Mouse (Mus musculus): ENCODE results near the gene Gabrb1. TPM values are rescaled to one million over a fixed set of nuclear protein-coding genes. Genes with fewer than 3 reads are reported as not detected.

Gabrb1 gene
- polyA plus RNA-seq, 1 experiment from 2014 or later = 0.01 TPM

DNA sequence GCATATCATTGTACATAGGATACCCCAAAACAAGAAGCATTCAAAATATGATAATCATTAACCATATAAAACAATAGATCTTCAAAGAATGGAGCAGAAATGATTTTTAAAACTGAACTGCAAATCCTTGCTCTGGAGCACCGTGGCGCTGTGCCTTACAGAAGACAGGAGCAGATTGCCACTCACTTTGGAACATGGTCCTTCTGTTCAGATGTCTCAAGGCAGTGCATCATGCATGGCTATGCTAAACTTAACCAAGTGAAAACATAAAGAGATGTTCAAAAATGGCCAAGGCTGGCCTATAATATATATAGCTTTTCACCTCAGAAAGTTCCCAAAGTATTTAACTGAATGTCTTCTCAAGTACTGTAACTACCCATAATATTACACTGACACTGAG is 240.3 kb downstream of the Gabrb1 start:
- 82% methylated on average over 2 of the region's 2 CpGs for WGBS (ENCODE audit: insufficient replicate concordance)

GRCm38 (mm10) chr5:71903399-71903798 is 245.5 kb downstream of the Gabrb1 start:
- no peak for ATAC-seq
- no peaks in the 10 kb centered on the region for H3K36me3 ChIP-seq
- H3K27ac ChIP-seq = no peak overlapping the region
- H3K9ac ChIP-seq = no peak overlapping the region
- no peak overlapping the region for H3K4me2 ChIP-seq
- H3K4me1 ChIP-seq = no peaks in the 10 kb centered on the region
- H3K9me3 ChIP-seq (replicated peaks) = no peaks in the 10 kb centered on the region
- H3K27me3 ChIP-seq (replicated peaks) = no peaks in the 10 kb centered on the region
- WGBS (ENCODE audit: insufficient replicate concordance) = 69% methylated on average over 7 of the region's 7 CpGs
- H3K4me3 ChIP-seq = no peak overlapping the region

More for the DNA sequence above, 240.3 kb downstream of the Gabrb1 start:
- Histone ChIP-seq H3K27ac (no peak overlapping the region), H3K4me2 (no peak overlapping the region), H3K9ac (no peak overlapping the region), H3K4me3 (no peak overlapping the region), H3K4me1 (no peaks in the 10 kb centered on the region), H3K9me3 (replicated peaks) (no peaks in the 10 kb centered on the region), H3K36me3 (no peaks in the 10 kb centered on the region), H3K27me3 (replicated peaks) (no peaks in the 10 kb centered on the region)
- ATAC-seq = no peak

GRCm38 (mm10) chr5:71914028-71914427 is 256.1 kb downstream of the Gabrb1 start:
- Histone ChIP-seq H3K9ac (no peak overlapping the region), H3K36me3 (no peaks in the 10 kb centered on the region), H3K4me3 (no peak overlapping the region), H3K4me1 (no peaks in the 10 kb centered on the region), H3K27me3 (replicated peaks) (no peaks in the 10 kb centered on the region), H3K9me3 (replicated peaks) (peaks cover 6% of the 10 kb centered on the region; the same call in 1 of the 2 replicates), H3K27ac (no peak overlapping the region), H3K4me2 (no peak overlapping the region)
- 65% methylated on average over 1 of the region's 1 CpGs for WGBS (ENCODE audit: insufficient replicate concordance)
- ATAC-seq = no peak

- no peak overlapping the region for H3K4me3 ChIP-seq
- no peak overlapping the region for H3K27ac ChIP-seq
- H3K36me3 ChIP-seq = no peaks in the 10 kb centered on the region
- H3K4me1 ChIP-seq = no peaks in the 10 kb centered on the region
- no peak overlapping the region for H3K9ac ChIP-seq
- ATAC-seq = no peak
- no peaks in the 10 kb centered on the region for H3K27me3 ChIP-seq (replicated peaks)
- H3K4me2 ChIP-seq = no peak overlapping the region
- H3K9me3 ChIP-seq (replicated peaks) = peaks cover 6% of the 10 kb centered on the region; the same call in 1 of the 2 replicates
- 68% methylated on average over 4 of the region's 4 CpGs for WGBS (ENCODE audit: insufficient replicate concordance)
Measured at GRCm38 (mm10) chr5:71915711-71916110, 257.8 kb downstream of the Gabrb1 start.

GRCm38 (mm10) chr5:71917206-71917605 is 259.3 kb downstream of the Gabrb1 start:
- Histone ChIP-seq H3K4me3 (no peak overlapping the region), H3K27ac (no peak overlapping the region), H3K9me3 (replicated peaks) (peaks cover 6% of the 10 kb centered on the region; the same call in 1 of the 2 replicates), H3K36me3 (no peaks in the 10 kb centered on the region), H3K4me1 (no peaks in the 10 kb centered on the region), H3K9ac (no peak overlapping the region), H3K27me3 (replicated peaks) (no peaks in the 10 kb centered on the region), H3K4me2 (no peak overlapping the region)
- ATAC-seq = no peak
- 54% methylated on average over 4 of the region's 4 CpGs for WGBS (ENCODE audit: insufficient replicate concordance)

DNA sequence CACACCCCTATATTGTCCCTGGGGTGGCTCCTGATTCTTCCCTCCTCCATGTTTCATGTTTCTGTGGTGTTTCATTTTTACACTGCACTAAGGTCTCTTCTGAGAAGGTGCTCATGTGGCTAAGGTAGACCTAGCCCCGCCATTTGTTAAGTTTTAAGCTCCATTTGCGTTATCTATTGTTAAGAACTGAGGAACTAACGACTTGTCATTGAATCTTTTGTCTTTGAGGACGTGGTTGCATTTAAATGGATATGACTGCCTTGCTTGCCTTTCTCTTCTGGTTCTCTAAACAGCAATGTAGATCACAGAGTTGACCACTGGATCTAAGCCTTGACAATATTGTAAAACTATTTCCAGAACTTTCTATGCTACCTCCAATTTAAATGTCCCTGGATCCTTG is 265.7 kb downstream of the Gabrb1 start:
- Histone ChIP-seq H3K4me2 (no peak overlapping the region), H3K36me3 (no peaks in the 10 kb centered on the region), H3K4me1 (no peaks in the 10 kb centered on the region), H3K27ac (no peak overlapping the region), H3K4me3 (no peak overlapping the region), H3K9me3 (replicated peaks) (no peaks in the 10 kb centered on the region), H3K27me3 (replicated peaks) (no peaks in the 10 kb centered on the region), H3K9ac (no peak overlapping the region)
- ATAC-seq = no peak
- WGBS (ENCODE audit: insufficient replicate concordance) = 45% methylated on average over 4 of the region's 4 CpGs

- H3K4me1 ChIP-seq = no peaks in the 10 kb centered on the region
- no peak overlapping the region for H3K27ac ChIP-seq
- no peak for ATAC-seq
- no peak overlapping the region for H3K4me3 ChIP-seq
- no peak overlapping the region for H3K9ac ChIP-seq
- no peak overlapping the region for H3K4me2 ChIP-seq
- 62% methylated on average over 5 of the region's 5 CpGs for WGBS (ENCODE audit: insufficient replicate concordance)
- no peaks in the 10 kb centered on the region for H3K9me3 ChIP-seq (replicated peaks)
- no peaks in the 10 kb centered on the region for H3K36me3 ChIP-seq
- H3K27me3 ChIP-seq (replicated peaks) = no peaks in the 10 kb centered on the region
Measured at GRCm38 (mm10) chr5:71926336-71926735, 268.4 kb downstream of the Gabrb1 start.

DNA sequence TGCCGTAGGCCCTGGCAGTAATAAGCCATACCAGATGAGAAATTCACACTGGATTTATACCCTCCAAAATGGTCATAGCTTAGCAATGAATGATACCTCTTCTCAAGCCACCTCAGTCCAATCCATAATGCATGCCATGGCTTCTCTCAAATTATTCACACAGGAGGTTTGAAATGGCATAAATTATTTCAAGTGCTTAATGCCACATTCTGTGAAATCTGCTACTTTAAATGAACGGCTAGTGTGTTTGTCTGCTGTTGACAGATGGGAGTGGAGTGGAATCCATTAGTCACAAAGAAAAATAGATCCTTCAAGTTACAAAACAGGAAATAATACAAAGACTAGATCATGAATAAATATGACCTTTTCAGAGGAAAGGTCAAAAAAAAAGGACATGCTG is 272.1 kb downstream of the Gabrb1 start:
- Histone ChIP-seq H3K4me3 (no peak overlapping the region), H3K4me1 (no peaks in the 10 kb centered on the region), H3K27ac (no peak overlapping the region), H3K4me2 (no peak overlapping the region), H3K9me3 (replicated peaks) (no peaks in the 10 kb centered on the region), H3K36me3 (no peaks in the 10 kb centered on the region), H3K27me3 (replicated peaks) (no peaks in the 10 kb centered on the region), H3K9ac (no peak overlapping the region)
- WGBS (ENCODE audit: insufficient replicate concordance) = 67% methylated on average over 2 of the region's 2 CpGs
- ATAC-seq = no peak

DNA sequence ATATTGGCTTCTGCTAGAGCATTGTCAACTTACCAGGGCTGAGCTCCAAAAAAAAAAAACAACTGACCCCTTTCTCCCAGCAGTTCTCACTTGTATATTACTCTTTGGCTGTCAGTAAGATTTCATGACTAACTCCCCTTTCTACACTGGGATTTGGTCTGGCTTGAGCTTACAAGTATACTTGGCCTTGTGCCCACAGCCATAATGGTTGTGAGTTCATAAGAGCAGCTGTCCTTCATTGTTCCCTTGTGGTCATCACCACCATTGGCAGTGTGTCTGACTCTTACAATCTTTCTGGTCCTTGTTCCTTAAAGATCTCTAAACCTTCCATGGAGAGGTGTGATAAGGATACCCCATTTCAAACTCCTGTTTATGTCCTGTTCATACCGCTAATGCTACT is 293.5 kb downstream of the Gabrb1 start:
- Histone ChIP-seq H3K4me2 (no peak overlapping the region), H3K36me3 (no peaks in the 10 kb centered on the region), H3K27me3 (replicated peaks) (no peaks in the 10 kb centered on the region), H3K4me1 (no peaks in the 10 kb centered on the region), H3K9ac (no peak overlapping the region), H3K9me3 (replicated peaks) (no peaks in the 10 kb centered on the region), H3K4me3 (no peak overlapping the region), H3K27ac (no peak overlapping the region)
- no peak for ATAC-seq
- WGBS (ENCODE audit: insufficient replicate concordance) = 58% methylated on average over 1 of the region's 1 CpGs

GRCm38 (mm10) chr5:71955070-71955685 is 297.3 kb downstream of the Gabrb1 start:
- ATAC-seq = no peak
- H3K27ac ChIP-seq = no peak overlapping the region
- no peaks in the 10 kb centered on the region for H3K27me3 ChIP-seq (replicated peaks)
- no peaks in the 10 kb centered on the region for H3K4me1 ChIP-seq
- H3K4me3 ChIP-seq = no peak overlapping the region
- 60% methylated on average over 5 of the region's 5 CpGs for WGBS (ENCODE audit: insufficient replicate concordance)
- H3K9ac ChIP-seq = no peak overlapping the region
- no peak overlapping the region for H3K4me2 ChIP-seq
- H3K9me3 ChIP-seq (replicated peaks) = no peaks in the 10 kb centered on the region
- no peaks in the 10 kb centered on the region for H3K36me3 ChIP-seq

GRCm38 (mm10) chr5:71964876-71965432 is 307.0 kb downstream of the Gabrb1 start:
- 63% methylated on average over 4 of the region's 4 CpGs for WGBS (ENCODE audit: insufficient replicate concordance)
- H3K27me3 ChIP-seq (replicated peaks) = no peaks in the 10 kb centered on the region
- H3K4me2 ChIP-seq = no peak overlapping the region

GRCm38 (mm10) chr5:71965529-71965928 is 307.6 kb downstream of the Gabrb1 start:
- Histone ChIP-seq H3K4me1 (no peaks in the 10 kb centered on the region), H3K27ac (no peak overlapping the region), H3K27me3 (replicated peaks) (no peaks in the 10 kb centered on the region), H3K4me3 (no peak overlapping the region), H3K36me3 (no peaks in the 10 kb centered on the region), H3K4me2 (no peak overlapping the region), H3K9ac (no peak overlapping the region), H3K9me3 (replicated peaks) (no peaks in the 10 kb centered on the region)
- no peak for ATAC-seq
- 39% methylated on average over 2 of the region's 2 CpGs for WGBS (ENCODE audit: insufficient replicate concordance)

More at GRCm38 (mm10) chr5:71964876-71965432, 307.0 kb downstream of the Gabrb1 start:
- Histone ChIP-seq H3K9ac (no peak overlapping the region), H3K4me3 (no peak overlapping the region), H3K27ac (no peak overlapping the region), H3K9me3 (replicated peaks) (no peaks in the 10 kb centered on the region), H3K4me1 (no peaks in the 10 kb centered on the region), H3K36me3 (no peaks in the 10 kb centered on the region)
- ATAC-seq = no peak
